Mouse (Mus musculus) urinary bladder, postnatal 10 days (tissue): ENCODE results near the gene Dnah7c.

Experiments
- DNase-seq: peaks from one replicate; pipeline ENCODE4 v3.0.0; 2022; ENCODE audit warnings: low spot score

Gene Dnah7c

GRCm38 (mm10) chr1:46854036-46854900 is 428.9 kb downstream of the Dnah7c start:
- DNase-seq: no peak

DNA sequence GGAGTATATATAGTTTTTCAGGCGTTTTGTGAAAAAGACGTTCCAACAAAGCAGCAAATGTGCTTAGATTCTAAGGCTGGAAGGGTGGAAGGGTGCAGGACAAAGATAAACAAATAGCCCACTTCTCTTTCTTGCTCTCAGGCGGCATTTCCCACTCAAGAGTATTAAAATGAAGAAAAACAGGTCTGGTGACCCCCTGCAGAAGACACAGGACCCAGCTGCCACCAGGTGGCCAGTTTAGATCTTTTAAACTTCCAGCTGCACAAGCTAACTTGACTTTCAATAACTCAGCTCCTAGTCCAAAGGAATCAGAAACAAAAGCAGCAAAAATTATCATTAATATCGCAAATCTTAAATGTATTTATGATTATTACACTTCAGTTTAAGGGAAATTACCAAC is 431.1 kb downstream of the Dnah7c start:
- DNase-seq: no peak
